28 mouse cellular contexts compared by ENCODE assay signal in the genomic region with DNA sequence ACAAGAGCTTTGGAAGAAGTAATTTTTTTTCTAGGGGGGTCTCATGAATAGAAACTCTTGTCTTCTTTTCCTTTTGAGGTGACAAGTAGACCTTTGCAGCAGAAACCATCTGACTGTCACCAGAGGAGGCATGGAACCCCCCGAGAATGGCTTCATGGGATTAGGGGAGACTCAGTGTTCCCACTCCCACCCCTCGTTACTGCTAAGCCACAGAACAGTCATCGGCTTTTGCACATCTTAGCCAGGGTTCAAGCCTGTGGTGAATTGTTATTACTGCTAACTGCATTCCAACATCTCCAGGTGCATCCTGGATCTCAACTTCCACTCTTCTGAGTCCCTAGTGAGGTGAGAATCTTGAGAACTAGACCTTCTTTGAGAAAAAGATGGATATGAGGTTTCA.
"Had no signal": no experiment of that assay in that cellular context is flagged by ENCODE, and none has a peak within 500 bp of the region (broad histone marks: within the 10 kb centered on the region; RNA-seq: fewer than 3 reads in every experiment).

No protein-coding gene starts in this region.

- H3K27me3 ChIP-seq: limb, embryonic 12.5 days; limb, embryonic 13.5 days; limb, embryonic 15.5 days; liver, embryonic 15.5 days; lung, embryonic 15.5 days; midbrain, embryonic 15.5 days; neural tube, embryonic 12.5 days had no signal

- H3K9me3 ChIP-seq: limb, embryonic 10.5 days; limb, embryonic 12.5 days; limb, embryonic 13.5 days; limb, embryonic 15.5 days; liver, embryonic 12.5 days; liver, embryonic 13.5 days; liver, embryonic 15.5 days; lung, embryonic 15.5 days; megakaryocyte, embryonic 14.5 days; midbrain, embryonic 10.5 days; midbrain, embryonic 12.5 days; midbrain, embryonic 13.5 days; midbrain, embryonic 15.5 days; neural tube, embryonic 12.5 days had no signal

- H3K4me3 ChIP-seq: limb, embryonic 10.5 days; limb, embryonic 12.5 days; limb, embryonic 13.5 days; limb, embryonic 15.5 days; liver, embryonic 12.5 days; liver, embryonic 13.5 days; liver, embryonic 15.5 days; lung, embryonic 15.5 days; megakaryocyte, embryonic 14.5 days; midbrain, embryonic 10.5 days; midbrain, embryonic 12.5 days; midbrain, embryonic 13.5 days; midbrain, embryonic 15.5 days; myocyte; neural tube, embryonic 12.5 days had no signal

- DNase-seq: left cerebral cortex, postnatal 4 days; liver; liver, embryonic 13.5 days; liver, postnatal 0 days; lung, adult 18-20 months; lung, adult 2 months; lung, embryonic 14.5 days; lung, postnatal 10 days; lung, postnatal 14 days; lung, postnatal 36 days; lung, postnatal 4 days; midbrain, embryonic 14.5 days had no signal

- H3K27ac ChIP-seq: limb, embryonic 10.5 days; limb, embryonic 12.5 days; limb, embryonic 13.5 days; limb, embryonic 15.5 days; liver, embryonic 12.5 days; liver, embryonic 13.5 days; liver, embryonic 14.5 days; liver, embryonic 15.5 days; lung, embryonic 15.5 days; macrophage; midbrain, embryonic 10.5 days; midbrain, embryonic 12.5 days; midbrain, embryonic 13.5 days; midbrain, embryonic 15.5 days; neural tube, embryonic 12.5 days had no signal

- H3K9ac ChIP-seq: limb, embryonic 12.5 days; limb, embryonic 13.5 days; limb, embryonic 15.5 days; liver, embryonic 12.5 days; liver, embryonic 13.5 days; liver, embryonic 14.5 days; liver, embryonic 15.5 days; liver, postnatal 0 days; lung, embryonic 14.5 days; lung, embryonic 15.5 days; midbrain, embryonic 12.5 days; midbrain, embryonic 13.5 days; midbrain, embryonic 15.5 days; neural tube, embryonic 12.5 days had no signal

- H3K36me3 ChIP-seq: limb, embryonic 10.5 days; limb, embryonic 12.5 days; limb, embryonic 13.5 days; limb, embryonic 15.5 days; liver, embryonic 12.5 days; liver, embryonic 13.5 days; liver, embryonic 15.5 days; lung, embryonic 15.5 days; midbrain, embryonic 10.5 days; midbrain, embryonic 12.5 days; midbrain, embryonic 13.5 days; midbrain, embryonic 15.5 days; neural tube, embryonic 12.5 days had no signal

- H3K4me1 ChIP-seq: liver, embryonic 12.5 days; liver, embryonic 13.5 days; liver, embryonic 15.5 days; megakaryocyte, embryonic 14.5 days had no signal
